ENCODE assay signal across 27 mouse cellular contexts in the genomic region with DNA sequence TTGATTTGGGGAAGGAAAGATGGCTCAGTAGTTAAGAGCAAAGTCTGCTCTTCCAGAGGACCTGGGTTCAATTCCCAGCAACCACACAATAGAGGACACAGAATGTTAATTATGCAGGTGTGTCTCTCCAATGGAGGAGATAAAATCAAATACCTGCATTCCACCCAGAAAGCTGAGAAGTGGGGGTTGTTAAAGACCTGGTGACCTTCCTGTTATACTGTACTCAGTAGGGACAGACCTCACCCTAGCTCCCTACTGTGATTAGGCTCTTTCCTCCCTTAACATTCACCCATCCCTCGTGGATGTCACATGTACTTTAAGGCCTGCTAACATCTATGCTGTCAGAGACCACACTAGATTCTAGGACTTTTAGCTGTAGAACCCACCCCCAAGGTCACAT.
"Had no signal": no experiment of that assay in that cellular context is flagged by ENCODE, and none has a peak within 500 bp of the region (broad histone marks: within the 10 kb centered on the region; RNA-seq: fewer than 3 reads in every experiment).

No protein-coding gene starts in this region.

- H3K4me2 ChIP-seq: heart, embryonic 12.5 days; hindbrain, embryonic 12.5 days; hindbrain, embryonic 15.5 days; kidney, embryonic 15.5 days; limb, embryonic 12.5 days; liver, embryonic 11.5 days; liver, embryonic 13.5 days; liver, embryonic 15.5 days had no signal

- H3K27ac ChIP-seq: gastrocnemius, adult 2 months; heart, adult 2 months; hindbrain, embryonic 10.5 days; hindbrain, embryonic 12.5 days; hindbrain, embryonic 15.5 days; hindbrain, postnatal 0 days; kidney, embryonic 15.5 days; kidney, postnatal 0 days; layer of hippocampus, adult 2 months; left cerebral cortex, adult 2 months; limb, embryonic 10.5 days; limb, embryonic 12.5 days; liver, embryonic 13.5 days; liver, embryonic 15.5 days had no signal

- H3K9ac ChIP-seq: heart, embryonic 12.5 days; hindbrain, embryonic 12.5 days; hindbrain, embryonic 15.5 days; kidney, embryonic 15.5 days; limb, embryonic 12.5 days; liver, embryonic 13.5 days; liver, embryonic 15.5 days had no signal

- H3K9me3 ChIP-seq: heart, embryonic 12.5 days; hindbrain, embryonic 10.5 days; hindbrain, embryonic 12.5 days; hindbrain, embryonic 15.5 days; kidney, embryonic 15.5 days; limb, embryonic 10.5 days; limb, embryonic 12.5 days; liver, embryonic 13.5 days; liver, embryonic 15.5 days had no signal

- DNase-seq: gastrocnemius, adult 2 months; gastrocnemius, postnatal 10 days; gastrocnemius, postnatal 25 days; heart, adult 2 months; heart, postnatal 10 days; heart, postnatal 4 days; kidney, adult 11 months; kidney, adult 2 months; kidney, adult 9 months; kidney, postnatal 25 days; kidney, postnatal 4 days; liver; liver, embryonic 13.5 days had no signal

- H3K27me3 ChIP-seq: heart, embryonic 12.5 days; hindbrain, embryonic 12.5 days; hindbrain, embryonic 15.5 days; kidney, embryonic 15.5 days; limb, embryonic 12.5 days; liver, embryonic 13.5 days; liver, embryonic 15.5 days had no signal

- H3K4me3 ChIP-seq: gastrocnemius, adult 2 months; heart, adult 2 months; heart, embryonic 12.5 days; hindbrain, embryonic 10.5 days; hindbrain, embryonic 12.5 days; hindbrain, embryonic 15.5 days; kidney, embryonic 15.5 days; layer of hippocampus, adult 2 months; left cerebral cortex, adult 2 months; limb, embryonic 10.5 days; limb, embryonic 12.5 days; liver, embryonic 13.5 days; liver, embryonic 15.5 days had no signal

- ATAC-seq: hindbrain, postnatal 0 days; intestine, embryonic 16.5 days had no signal
